Mouse (Mus musculus) kidney, adult 2 months (tissue): Measurements from ENCODE around the gene Rhoc.

ENCODE experiments used
- CTCF ChIP-seq: fragments of 200-500 bp; conservative IDR thresholded peaks from 2 replicates; pipeline ENCODE4 v1.5.1; 2011; ENCODE audit warnings: low read depth, mild to moderate bottlenecking, control low read depth, low read length, moderate library complexity, mixed read lengths; ENCODE audit not compliant: insufficient read depth, insufficient read length
- POLR2A ChIP-seq: fragments of 200-500 bp; IDR thresholded peaks from one replicate; pipeline ENCODE4 v1.6.1; 2011; ENCODE audit warnings: low read depth, low read length, control low read depth

GRCm38 (mm10) chr3:104780561-104781420, 7.4 kb upstream of the Rhoc start, which contains the start of gene Ppm1j:
- TF ChIP-seq CTCF = no peak
- no peak for TF ChIP-seq POLR2A
